Mouse (Mus musculus): ENCODE results near the gene Hlcs. TPM values are rescaled to one million over a fixed set of nuclear protein-coding genes. Genes with fewer than 3 reads are reported as not detected.

Hlcs gene
- polyA plus RNA-seq, 1 experiment from 2014 or later, result 8.7 TPM

DNA sequence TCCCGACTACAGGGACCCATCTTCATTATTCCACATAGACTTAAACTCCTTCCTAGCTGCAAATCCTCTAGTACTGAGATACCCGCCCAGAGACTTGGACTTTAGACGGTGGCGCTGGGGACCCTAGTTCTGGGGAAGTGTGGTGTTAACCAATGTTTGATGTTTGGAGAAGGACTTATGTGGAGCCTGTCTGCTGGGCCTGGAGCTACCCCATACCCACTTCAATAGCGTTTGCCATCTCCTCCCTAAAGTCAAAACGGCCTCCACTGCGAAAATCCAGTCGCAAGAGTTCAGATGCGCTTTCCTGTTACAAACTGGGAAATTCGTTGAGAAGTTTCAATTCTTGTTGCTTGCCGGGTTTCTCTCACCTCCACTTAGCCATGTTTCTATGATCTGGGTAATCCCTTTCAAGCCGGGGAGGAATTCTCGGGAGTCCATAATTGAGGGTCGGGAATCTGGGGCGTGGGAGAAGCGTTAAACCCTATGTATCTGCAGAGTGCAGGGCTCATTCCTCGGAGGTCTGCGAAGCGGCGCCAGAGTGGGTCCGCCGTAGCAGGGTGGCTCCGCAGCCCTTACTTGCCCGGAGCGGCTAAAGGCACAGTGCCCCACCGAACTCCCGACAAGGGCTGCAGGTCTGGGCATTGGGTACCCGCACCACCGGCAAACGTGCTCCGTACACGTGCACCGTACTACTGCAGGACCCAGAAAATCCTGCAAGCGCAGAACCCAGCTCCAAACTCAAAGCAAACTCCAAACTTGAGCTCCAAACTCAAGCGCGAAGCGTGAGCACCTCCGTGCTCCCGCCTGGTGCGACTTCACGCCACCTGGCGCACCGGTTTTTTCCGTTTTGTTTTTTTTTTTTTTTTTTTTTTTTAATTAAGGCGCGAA is 230.2 kb downstream of the Hlcs start:
- H3K27me3 ChIP-seq (replicated peaks), result peaks cover 90% of the 10 kb centered on the region
- H3K27ac ChIP-seq (replicated peaks), result no peak overlapping the region
- H3K4me2 ChIP-seq, result no peak overlapping the region
- H3K4me1 ChIP-seq, result peaks cover 14% of the 10 kb centered on the region
- no peak overlapping the region for H3K9ac ChIP-seq (replicated peaks)
- no peak overlapping the region for H3K4me3 ChIP-seq (replicated peaks)
- no peaks in the 10 kb centered on the region for H3K36me3 ChIP-seq
- ATAC-seq (ENCODE audit: low FRiP score), result no peak
- no peaks in the 10 kb centered on the region for H3K9me3 ChIP-seq (replicated peaks)
- WGBS, result under 1% methylated on average over 46 of the region's 46 CpGs

DNA sequence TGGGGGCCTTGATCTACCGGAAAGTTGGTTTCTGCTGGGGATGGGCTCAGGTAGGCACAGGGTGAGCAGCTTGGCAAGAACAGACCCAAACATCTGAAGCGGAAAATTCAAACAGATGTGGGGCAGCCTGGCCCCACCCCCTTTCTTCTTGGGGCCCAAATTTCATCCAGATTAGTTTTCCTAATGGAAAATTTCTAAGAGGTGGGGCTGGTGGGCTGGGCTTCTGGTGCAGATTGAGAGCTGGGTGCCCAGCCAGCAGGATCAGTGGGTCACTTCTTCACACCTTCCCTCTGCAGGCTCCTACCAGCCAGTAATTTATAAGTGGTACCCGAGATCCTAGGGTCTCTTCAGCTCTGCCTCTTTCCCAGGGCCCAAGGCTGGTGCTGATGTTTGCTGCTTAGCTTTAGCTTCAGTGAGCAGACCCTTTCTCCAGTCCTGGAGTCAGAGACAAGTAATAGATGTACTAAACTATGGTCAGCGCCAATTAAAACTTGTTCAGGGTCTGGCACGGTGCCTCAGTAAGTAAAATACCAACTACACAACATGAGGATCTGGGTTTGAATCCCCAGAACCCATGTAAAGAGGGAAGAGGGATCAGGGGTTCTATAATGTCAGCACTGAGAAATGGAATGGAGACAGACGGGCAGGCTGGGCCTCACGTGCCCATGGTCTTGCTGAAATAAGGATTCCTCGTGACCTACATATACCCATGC is 231.2 kb downstream of the Hlcs start:
- H3K27me3 ChIP-seq (replicated peaks), result peaks cover 92% of the 10 kb centered on the region
- no peak for ATAC-seq (ENCODE audit: low FRiP score)
- H3K4me1 ChIP-seq, result peaks cover 14% of the 10 kb centered on the region
- no peaks in the 10 kb centered on the region for H3K36me3 ChIP-seq
- WGBS, result 4% methylated on average over 8 of the region's 8 CpGs
- no peak overlapping the region for H3K4me3 ChIP-seq (replicated peaks)
- H3K9me3 ChIP-seq (replicated peaks), result no peaks in the 10 kb centered on the region
- H3K9ac ChIP-seq (replicated peaks), result no peak overlapping the region
- H3K27ac ChIP-seq (replicated peaks), result no peak overlapping the region
- H3K4me2 ChIP-seq, result no peak overlapping the region

DNA sequence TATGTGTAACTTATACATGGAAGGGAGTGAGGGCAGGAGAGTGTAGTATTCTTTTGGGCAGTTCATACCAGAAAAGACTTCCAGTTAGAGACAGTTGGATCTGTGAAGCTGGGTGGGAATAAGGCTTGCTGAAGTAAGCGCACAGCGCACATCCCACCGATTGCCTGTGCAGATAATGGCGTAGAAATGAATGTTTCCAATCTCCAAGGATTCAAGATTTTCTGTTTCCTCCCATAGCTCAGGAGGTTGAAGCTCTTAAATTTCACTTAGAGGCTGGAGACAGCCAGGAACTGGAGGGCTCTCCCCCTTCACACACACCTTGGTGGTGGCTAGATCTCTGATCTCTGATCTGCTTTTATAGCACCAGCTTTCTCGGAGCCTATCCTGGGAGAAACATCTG is 231.8 kb downstream of the Hlcs start:
- no peak overlapping the region for H3K27ac ChIP-seq (replicated peaks)
- no peak overlapping the region for H3K4me3 ChIP-seq (replicated peaks)
- no peak overlapping the region for H3K9ac ChIP-seq (replicated peaks)
- H3K4me2 ChIP-seq, result no peak overlapping the region
- H3K9me3 ChIP-seq (replicated peaks), result no peaks in the 10 kb centered on the region
- WGBS, result 15% methylated on average over 5 of the region's 5 CpGs
- H3K36me3 ChIP-seq, result no peaks in the 10 kb centered on the region
- peaks cover 14% of the 10 kb centered on the region for H3K4me1 ChIP-seq
- ATAC-seq (ENCODE audit: low FRiP score), result no peak
- peaks cover 92% of the 10 kb centered on the region for H3K27me3 ChIP-seq (replicated peaks)

DNA sequence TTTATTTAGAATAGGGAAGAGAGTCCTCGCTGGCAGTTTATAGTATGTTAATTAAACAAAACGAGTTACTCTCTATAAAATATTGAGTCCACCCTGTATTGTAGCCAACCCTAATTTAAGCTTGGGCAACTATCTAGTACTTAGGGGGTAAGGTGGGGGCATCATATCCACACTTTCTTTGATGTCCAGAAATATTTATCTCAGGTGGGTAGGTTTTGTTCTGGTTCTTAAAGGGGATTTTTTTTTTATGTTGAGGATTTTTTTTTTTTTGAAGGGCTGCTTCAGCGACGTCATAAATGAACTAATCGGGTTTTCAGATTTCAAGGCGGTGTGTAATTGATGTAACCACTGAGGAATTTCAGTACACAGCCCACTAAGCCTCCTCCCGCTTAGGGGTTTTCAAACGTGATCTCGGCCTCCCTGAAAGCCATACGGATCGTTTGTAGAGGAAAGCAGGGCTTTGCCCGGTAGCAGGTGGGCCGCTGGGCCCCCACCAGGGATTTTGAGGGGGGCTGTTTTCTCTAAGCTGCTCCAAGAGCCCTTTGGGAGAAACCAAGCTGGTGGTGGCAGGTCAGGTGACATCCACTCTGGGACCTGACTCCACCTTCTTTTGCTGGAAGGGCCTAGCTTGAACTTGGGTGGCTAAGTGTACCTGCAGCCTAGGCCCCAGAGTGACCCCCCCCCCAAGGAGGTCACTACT is 233.4 kb downstream of the Hlcs start:
- WGBS, result 2% methylated on average over 13 of the region's 13 CpGs
- no peaks in the 10 kb centered on the region for H3K36me3 ChIP-seq
- no peak for ATAC-seq (ENCODE audit: low FRiP score)

DNA sequence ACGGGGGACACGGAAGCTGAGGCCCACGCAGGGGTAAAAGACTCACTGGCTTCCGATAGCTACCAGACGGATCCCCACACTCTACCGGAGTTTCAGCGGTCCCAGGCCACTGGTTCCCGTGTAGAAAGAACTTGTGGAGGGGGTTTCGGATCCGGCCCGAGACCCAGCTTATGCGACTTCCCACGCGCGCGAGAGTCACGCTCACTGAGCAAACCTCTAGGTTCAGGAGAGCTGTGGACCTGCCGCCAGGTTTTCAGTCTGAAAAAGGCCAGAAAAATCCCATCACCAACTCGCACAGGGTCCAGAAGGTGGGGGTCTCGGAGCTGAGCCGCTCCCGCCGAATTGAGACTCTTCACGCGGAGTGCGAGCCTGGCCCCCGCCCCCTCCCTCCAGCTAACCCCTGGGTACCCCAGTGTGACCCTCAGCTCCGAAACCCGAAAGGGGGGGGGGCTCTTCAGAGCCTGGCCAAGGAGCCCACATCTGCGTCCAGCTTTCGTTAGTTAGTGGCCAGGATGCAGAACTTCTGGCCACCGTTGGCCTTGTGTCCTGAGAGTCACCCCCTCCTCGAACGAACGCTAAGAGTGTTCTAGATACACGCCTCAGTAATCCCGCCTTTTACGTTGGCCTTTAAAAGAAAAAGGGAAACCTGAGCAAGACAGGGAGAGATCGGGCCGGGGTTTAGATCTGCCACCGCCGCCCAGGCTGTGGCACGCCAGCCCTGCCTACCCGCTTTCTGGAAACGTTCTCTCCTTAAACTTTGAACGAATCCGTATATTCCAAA is 234.1 kb downstream of the Hlcs start:
- Histone ChIP-seq H3K4me3 (replicated peaks) (no peak overlapping the region), H3K36me3 (no peaks in the 10 kb centered on the region), H3K27me3 (replicated peaks) (peaks cover 90% of the 10 kb centered on the region), H3K9me3 (replicated peaks) (no peaks in the 10 kb centered on the region), H3K9ac (replicated peaks) (no peak overlapping the region), H3K4me2 (no peak overlapping the region), H3K4me1 (no peaks in the 10 kb centered on the region; the same call in 1 of the 2 replicates), H3K27ac (replicated peaks) (no peak overlapping the region)
- WGBS, result under 1% methylated on average over 47 of the region's 47 CpGs
- no peak for ATAC-seq (ENCODE audit: low FRiP score)

More for the DNA sequence above, 233.4 kb downstream of the Hlcs start:
- H3K4me1 ChIP-seq, result peaks cover 5% of the 10 kb centered on the region
- H3K27me3 ChIP-seq (replicated peaks), result peaks cover 94% of the 10 kb centered on the region
- H3K9ac ChIP-seq (replicated peaks), result no peak overlapping the region
- no peaks in the 10 kb centered on the region for H3K9me3 ChIP-seq (replicated peaks)
- no peak overlapping the region for H3K27ac ChIP-seq (replicated peaks)
- H3K4me2 ChIP-seq, result no peak overlapping the region
- no peak overlapping the region for H3K4me3 ChIP-seq (replicated peaks)

Small RNA genes within 50 kb of the gene (microRNA-seq; reads per million reads assigned to microRNA genes)
- gene Gm23062, result not detected

Other genes starting within 250 kb of the Hlcs start
- 0.06 TPM in 1 of 2 replicates, not detected in the other for gene Sim2, start 228.6 kb downstream of the Hlcs start, polyA plus RNA-seq (2015; fragmentation: Nextera tagmentation; extraction: Ambion mirVana)
- 0.81 and 0.88 TPM in 2 replicates for gene Ripply3, start 14.8 kb upstream of the Hlcs start, polyA plus RNA-seq (2015; fragmentation: Nextera tagmentation; extraction: Ambion mirVana)
- 804 and 915 TPM in 2 replicates for gene Ttc3, start 57.0 kb upstream of the Hlcs start, polyA plus RNA-seq (2015; fragmentation: Nextera tagmentation; extraction: Ambion mirVana)
- 119 and 129 TPM in 2 replicates for gene Pigp, start 58.3 kb upstream of the Hlcs start, polyA plus RNA-seq (2015; fragmentation: Nextera tagmentation; extraction: Ambion mirVana)
- gene Vps26c, start 213.3 kb upstream of the Hlcs start, polyA plus RNA-seq (2015; fragmentation: Nextera tagmentation; extraction: Ambion mirVana), result 90.0 and 93.4 TPM in 2 replicates

Data from neural tube, embryonic 15.5 days (tissue).